23 mouse cellular contexts compared by ENCODE assay signal in the genomic region with DNA sequence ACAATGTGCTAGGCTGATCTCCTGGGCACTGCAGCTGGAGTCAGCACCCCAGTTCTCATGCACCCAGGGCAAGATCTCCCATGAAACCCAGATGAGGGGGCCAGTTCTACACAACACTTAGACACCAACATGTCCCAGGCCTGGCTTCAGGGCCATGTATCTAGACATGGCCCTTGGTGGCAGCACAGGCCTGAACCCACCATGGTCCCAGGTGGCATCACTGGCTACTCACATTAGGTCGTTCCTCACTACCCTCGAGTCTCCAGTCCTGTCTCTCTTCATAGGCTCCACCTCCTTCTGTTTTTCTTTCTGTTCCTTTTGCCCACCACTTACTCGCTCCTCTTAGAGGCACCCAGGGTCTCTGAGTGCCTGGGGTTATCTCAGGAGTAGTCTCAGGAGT.
"Had no signal": no experiment of that assay in that cellular context is flagged by ENCODE, and none has a peak within 500 bp of the region (broad histone marks: within the 10 kb centered on the region; RNA-seq: fewer than 3 reads in every experiment).

No protein-coding gene starts in this region.

- DNase-seq: kidney, adult 11 months; kidney, adult 9 months; kidney, postnatal 10 days; kidney, postnatal 4 days; left cerebral cortex, postnatal 4 days; liver, embryonic 13.5 days; lung, embryonic 14.5 days; lung, postnatal 10 days; lung, postnatal 36 days; retina, postnatal 1 day; right cerebral cortex, postnatal 25 days; spleen, adult 18-20 months; thymus, adult 2 months; thymus, postnatal 14 days; thymus, postnatal 4 days had no signal

- H3K4me3 ChIP-seq: intestine, embryonic 15.5 days; limb, embryonic 12.5 days; limb, embryonic 15.5 days; liver, embryonic 13.5 days; megakaryocyte, embryonic 14.5 days; midbrain, embryonic 12.5 days; myocyte; neural tube, embryonic 13.5 days; stomach, embryonic 15.5 days had no signal

- H3K27ac ChIP-seq: intestine, embryonic 15.5 days; limb, embryonic 12.5 days; limb, embryonic 15.5 days; liver, embryonic 13.5 days; midbrain, embryonic 12.5 days; neural tube, embryonic 13.5 days; stomach, embryonic 15.5 days had no signal

- H3K4me2 ChIP-seq: intestine, embryonic 15.5 days; limb, embryonic 12.5 days; limb, embryonic 15.5 days; liver, embryonic 13.5 days; lung, embryonic 14.5 days; midbrain, embryonic 12.5 days; neural tube, embryonic 13.5 days; stomach, embryonic 15.5 days had no signal

- H3K9ac ChIP-seq: intestine, embryonic 15.5 days; limb, embryonic 12.5 days; limb, embryonic 15.5 days; liver, embryonic 13.5 days; lung, embryonic 14.5 days; midbrain, embryonic 12.5 days; neural tube, embryonic 13.5 days; stomach, embryonic 15.5 days had no signal

- H3K27me3 ChIP-seq: intestine, embryonic 15.5 days; limb, embryonic 12.5 days; limb, embryonic 15.5 days; liver, embryonic 13.5 days; midbrain, embryonic 12.5 days; neural tube, embryonic 13.5 days; stomach, embryonic 15.5 days had no signal

- H3K9me3 ChIP-seq: intestine, embryonic 15.5 days; limb, embryonic 12.5 days; limb, embryonic 15.5 days; liver, embryonic 13.5 days; megakaryocyte, embryonic 14.5 days; midbrain, embryonic 12.5 days; neural tube, embryonic 13.5 days; stomach, embryonic 15.5 days had no signal

- H3K4me1 ChIP-seq: intestine, embryonic 15.5 days; limb, embryonic 12.5 days; limb, embryonic 15.5 days; liver, embryonic 13.5 days; midbrain, embryonic 12.5 days; stomach, embryonic 15.5 days had no signal

- H3K36me3 ChIP-seq: intestine, embryonic 15.5 days; limb, embryonic 12.5 days; limb, embryonic 15.5 days; liver, embryonic 13.5 days; midbrain, embryonic 12.5 days; neural tube, embryonic 13.5 days; stomach, embryonic 15.5 days had no signal

- ATAC-seq: intestine, embryonic 15.5 days had no signal
